Mouse (Mus musculus): ENCODE measurements around the gene Prune1.

- no peak for TF ChIP-seq CTCF (IDR thresholded peaks at IDR 0.05; ENCODE audit: borderline replicate concordance, insufficient read depth, low read depth, low read length)
- no peak for TF ChIP-seq POLR2A (IDR thresholded peaks at IDR 0.05; ENCODE audit: borderline replicate concordance, insufficient read depth, low read length)
These were observed 38.8 kb downstream of the Prune1 start for GRCm38 (mm10) chr3:95243086-95243485.

All from cerebellum, adult 2 months (tissue).